Mouse (Mus musculus): ENCODE results near the gene Wnt2.

Wnt2 gene

DNA sequence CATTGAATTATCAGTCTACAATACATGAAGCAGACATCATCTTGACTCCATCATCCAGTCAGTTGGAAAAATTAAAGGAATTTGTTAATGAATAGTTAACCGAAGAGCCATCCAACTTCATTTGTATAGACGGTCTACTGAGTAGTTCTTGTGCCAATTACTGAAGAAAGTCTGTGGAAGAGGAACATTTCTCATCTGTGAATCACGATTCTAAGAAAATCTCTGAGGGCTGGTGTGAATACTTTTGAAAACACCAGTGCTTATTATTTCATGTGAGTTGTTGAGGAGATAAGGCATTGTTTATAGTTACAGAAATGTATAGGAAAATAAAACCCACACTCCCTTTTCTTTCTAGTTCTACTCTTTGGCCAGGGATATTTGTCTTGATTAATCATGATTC, 51.5 kb downstream of the Wnt2 start:
- DNase-seq (ENCODE audit: low read depth, low spot score): no peak

DNA sequence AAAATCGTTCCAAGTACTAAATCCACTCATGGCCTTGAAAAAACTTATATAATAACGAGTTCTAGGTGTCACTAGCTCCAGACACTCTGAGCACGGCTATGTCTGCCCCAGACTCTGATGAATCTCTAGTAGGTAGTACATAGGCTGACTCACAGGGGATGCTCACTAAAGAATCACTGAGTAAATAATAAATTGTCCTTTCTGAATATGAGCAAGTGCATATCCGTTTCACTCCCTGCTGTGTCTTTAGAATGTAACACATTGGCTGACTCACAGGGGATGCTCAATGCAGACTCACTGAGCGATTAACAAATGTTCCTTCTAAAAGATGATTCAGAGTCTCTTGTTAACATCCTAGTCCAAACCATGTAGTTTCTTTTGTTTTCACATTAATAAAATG, 52.1 kb downstream of the Wnt2 start:
- no peak for DNase-seq (ENCODE audit: low read depth, low spot score)

DNA sequence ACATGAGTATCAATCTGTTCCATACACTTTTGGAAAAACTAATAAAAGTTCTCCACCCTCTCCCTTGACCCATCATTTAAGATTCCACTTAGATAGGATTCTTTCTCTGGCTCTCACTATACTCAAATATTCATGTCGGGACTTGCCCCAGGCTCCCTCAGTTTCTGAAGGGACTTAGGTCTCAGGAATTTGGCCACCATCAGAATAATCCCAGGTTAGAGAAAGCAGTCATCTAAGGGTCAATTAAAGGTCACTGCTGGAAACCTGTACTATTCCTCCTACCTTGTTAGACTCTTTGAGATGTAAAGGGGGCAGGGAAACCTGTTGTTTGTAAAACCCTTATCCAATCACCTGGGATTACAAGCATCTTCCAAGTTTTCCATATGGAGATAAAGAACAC, 53.2 kb downstream of the Wnt2 start:
- DNase-seq (ENCODE audit: low read depth, low spot score): peak; percentile 53

DNA sequence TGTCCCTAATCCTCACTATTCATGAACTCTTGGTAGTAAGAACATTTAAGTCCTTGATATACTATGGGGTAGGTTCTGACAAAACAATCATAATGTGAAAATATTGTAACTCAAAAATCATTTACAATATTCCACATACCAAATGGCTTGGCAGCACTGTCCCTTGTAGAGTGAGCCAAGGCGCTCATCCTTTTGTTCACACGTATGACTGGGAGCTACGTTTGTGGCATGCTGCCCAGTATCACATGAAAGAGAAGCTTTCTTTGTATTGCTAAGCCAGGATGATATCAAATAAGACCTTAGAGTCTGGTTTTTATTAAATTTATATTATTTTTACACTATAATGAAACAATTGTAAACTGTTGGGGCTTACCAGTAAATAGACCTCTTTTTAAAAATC, 56.0 kb downstream of the Wnt2 start:
- DNase-seq (ENCODE audit: low read depth, low spot score): no peak

DNA sequence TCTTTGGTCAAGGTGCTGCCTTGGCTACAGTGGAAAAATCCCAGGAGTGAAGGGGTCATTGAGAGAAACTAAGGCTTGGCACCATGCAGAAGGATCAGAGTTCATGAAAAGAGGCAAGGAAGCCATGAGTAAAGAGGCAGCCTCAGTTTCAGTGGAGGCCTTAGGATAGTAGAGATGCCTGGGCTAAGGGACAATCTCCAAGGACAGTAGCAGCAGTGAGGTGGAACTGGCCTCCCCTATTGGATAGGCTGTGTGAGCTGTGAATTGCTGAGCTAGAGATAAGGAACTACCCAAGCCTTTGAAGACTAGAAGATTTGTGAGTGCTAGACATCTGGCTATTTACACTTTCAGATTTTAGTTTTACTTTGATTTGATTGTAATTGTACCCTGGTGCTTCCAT, 59.0 kb downstream of the Wnt2 start:
- no peak for DNase-seq (ENCODE audit: low read depth, low spot score)

DNA sequence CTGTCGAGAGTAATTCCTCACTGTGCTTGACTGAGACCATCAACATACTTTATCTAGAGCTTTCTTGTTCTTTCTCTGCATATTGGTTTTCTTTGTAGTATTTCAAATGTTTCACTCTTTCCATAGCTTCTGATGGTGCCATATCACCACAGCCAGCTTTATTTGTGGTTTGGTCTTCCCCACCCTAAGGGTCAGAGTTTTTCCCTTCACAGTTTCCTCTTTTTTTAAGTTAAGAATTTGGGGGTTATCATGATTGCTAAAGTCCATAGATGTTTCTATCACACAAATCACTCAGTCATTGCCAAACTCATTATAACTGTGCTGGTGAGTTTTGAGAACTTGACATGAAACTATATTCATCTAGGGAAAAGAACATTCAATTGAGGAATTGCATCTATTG, 60.6 kb downstream of the Wnt2 start:
- DNase-seq (ENCODE audit: low read depth, low spot score): no peak

DNA sequence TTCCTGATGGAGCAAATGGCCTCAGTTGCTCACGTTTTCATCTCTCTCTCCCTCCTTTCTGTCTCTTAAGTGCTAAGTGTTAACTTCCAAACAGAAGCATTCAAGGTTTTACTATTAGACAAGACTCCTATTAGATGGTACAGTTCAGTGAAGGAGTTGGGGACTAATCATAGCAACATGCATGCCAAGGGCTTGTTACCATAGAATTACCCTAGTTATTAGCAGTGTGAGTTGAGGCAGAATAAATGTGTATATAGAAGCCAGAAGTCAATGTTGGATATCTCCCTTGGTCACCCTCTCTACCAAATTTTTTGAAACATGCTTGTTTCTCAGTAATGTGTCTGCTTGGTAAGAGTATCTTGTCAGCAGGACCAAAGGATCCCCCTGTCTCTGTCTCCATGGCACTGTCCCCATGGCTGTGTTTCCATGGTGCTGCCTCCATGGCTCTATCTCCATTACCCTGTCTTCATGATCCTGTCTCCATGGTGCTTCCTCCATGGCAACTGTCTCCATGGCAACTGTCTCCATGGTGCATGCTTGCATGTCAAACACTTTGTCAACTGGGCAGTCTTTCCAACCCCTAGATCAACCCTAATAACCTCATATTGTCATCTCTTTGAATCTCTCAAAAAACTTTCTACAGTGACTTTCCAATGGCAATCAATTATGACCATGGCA, 61.8 kb downstream of the Wnt2 start:
- peak; percentile 9 for DNase-seq (ENCODE audit: low read depth, low spot score)

DNA sequence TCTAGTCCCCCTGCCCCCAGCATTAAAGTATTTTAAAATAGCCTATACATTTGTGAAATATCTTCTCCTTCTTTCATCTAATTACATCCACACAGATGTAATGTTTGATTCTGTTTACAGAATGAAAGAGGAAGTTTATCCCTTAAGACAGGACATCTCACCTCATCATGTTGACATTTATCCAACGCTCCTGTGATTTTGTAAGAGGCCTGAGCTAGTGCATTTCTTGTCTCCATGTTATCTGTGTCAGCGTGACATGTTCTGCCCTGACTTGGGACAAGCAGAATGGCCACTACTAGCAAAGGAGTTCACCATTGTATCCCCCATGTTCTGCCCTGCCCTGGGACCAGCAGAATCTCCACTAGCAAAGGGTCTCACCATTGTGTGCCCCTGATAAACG, 66.9 kb downstream of the Wnt2 start:
- no peak for DNase-seq (ENCODE audit: low read depth, low spot score)

DNA sequence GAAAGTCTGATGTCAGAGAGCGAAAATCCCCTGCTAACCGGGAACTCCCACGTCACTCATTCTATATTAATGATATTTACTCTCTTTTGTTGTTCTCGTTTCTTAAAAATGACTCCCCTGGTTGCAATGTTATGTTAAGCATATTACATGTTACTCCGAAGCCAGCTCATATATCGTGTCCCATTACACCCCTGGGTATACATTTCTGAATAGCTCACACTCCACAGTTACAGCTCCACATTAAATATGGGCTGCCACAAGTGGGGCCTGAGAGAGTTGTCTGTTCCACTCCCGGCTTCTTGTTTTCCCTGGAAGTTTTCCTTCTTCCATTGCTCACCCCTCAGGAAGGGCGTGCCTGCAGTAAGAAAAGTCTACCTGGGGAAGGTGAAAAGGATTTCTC, 78.6 kb downstream of the Wnt2 start:
- DNase-seq (ENCODE audit: low read depth, low spot score): no peak

DNA sequence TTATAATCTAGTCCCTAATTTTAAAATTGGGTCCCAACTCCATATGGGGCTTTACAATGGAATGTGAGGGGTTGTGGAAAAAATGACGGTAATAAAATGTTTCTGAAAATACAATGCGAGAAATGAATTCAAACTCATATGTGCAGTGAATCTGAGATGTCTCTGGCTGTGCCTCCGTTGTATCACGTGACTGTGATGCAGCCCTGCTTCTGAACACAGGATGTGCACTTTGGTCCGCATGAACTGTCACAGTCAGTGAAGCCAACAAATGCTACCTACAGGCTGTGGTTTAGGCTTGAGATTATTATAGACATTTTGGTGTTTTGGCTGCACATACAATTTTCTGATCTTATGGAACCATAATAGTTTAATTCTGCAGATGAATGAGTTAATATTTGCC, 81.3 kb downstream of the Wnt2 start:
- no peak for DNase-seq (ENCODE audit: low read depth, low spot score)

DNA sequence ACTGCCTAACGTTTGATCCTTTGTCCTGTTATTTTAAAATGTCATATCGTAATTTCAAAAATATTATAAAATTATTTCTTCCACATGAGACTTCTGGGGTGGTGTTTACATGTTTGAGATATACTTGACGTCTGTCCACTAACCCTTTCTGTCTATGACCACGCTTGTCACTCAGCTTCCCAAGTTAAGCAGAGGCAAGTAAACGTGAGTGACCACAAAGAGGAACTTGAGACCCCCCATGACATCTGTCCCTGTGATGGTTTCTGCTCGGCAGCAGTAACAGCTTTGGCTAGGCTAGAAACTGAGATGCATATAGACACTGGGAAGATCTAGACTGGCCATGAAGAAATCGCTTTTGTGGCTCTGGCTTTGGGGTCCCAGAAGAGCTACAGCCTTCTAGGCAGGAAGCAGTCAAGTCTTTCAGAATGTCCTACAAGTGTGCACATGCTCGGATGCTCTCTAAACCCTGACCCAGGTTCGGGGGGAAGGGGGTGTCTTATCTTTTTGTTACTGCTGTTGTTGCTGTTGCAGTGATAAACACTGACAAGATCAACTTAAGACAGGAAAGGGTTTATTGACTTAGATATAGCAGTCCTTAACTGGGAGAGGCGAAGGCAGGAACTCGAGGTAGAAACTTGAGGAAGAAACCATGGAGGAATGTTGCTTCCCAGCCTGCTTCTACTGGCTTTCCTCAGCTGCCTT, 83.1 kb downstream of the Wnt2 start:
- no peak for DNase-seq (ENCODE audit: low read depth, low spot score)

DNA sequence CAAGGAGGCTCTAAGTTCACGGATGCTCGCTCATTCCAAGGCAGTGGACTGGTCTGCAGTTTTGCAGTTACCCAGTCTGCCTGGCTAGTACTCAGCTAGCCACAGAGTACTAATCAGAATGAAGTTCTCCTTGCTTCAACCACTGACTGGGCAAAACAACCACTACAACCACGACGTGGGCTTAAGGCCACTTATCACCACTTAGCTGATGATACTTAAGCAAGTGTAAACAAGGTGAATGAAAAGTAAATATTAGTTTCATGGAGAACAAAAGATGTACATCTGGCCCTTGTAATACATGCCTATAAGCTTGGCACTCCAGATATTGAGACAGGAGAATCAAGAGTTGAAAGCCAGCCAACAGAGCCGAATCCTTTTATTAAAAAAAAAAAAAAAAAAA, 83.9 kb downstream of the Wnt2 start:
- no peak for DNase-seq (ENCODE audit: low read depth, low spot score)

DNA sequence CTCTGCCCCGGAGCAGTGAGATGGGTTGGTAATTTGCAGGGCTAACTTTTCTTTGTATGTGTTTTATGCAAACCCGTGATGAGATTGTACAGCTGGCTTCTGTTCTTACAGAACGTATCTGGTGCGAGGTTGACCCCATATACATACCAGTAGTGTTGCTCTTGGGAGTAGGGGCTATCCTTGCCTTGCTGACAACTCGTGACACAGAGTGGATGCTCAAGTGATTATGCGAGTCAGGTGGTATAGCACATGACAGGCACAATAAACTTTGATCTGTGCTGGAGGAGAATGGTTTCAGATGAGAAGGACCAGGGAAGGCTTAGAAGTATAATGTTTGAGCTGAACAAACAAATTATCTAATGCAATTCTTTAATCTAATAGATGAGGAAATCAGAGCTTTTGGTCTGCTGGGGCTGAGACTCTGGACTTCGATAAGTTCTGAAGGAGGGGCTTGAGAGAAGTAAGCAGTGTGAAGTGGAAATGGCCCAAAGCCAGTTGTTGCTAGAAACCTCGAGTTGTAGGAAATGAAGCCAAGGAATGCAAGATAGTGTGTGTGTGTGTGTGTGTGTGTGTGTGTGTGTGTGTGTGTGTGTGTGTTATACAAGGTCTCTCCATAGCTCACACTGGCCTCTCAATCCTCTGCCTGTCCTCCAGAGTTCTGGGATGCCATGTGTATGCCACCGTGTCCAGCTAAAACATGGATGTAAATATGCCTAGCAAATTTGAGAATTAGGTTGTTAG, 86.3 kb downstream of the Wnt2 start:
- DNase-seq (ENCODE audit: low read depth, low spot score): no peak

DNA sequence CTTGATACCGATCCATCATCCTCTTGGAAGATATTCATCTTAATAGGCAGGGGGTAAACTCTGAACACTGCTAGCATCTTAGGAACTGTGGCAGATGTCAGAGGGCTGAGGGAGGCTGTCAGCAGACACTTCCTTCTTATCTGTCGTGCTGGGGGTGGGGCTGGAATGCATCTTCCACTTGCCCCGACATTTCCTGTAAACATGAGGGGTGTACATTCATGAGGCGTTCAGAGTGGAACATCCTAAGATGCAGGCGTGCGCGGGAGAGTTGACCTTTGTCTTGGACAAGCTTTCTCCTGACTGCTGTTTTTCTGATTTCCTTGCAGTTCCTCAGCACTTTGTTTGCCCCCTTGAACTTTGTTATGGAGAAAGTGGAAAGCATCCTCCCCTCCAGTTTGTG, 88.0 kb downstream of the Wnt2 start:
- no peak for DNase-seq (ENCODE audit: low read depth, low spot score)

DNA sequence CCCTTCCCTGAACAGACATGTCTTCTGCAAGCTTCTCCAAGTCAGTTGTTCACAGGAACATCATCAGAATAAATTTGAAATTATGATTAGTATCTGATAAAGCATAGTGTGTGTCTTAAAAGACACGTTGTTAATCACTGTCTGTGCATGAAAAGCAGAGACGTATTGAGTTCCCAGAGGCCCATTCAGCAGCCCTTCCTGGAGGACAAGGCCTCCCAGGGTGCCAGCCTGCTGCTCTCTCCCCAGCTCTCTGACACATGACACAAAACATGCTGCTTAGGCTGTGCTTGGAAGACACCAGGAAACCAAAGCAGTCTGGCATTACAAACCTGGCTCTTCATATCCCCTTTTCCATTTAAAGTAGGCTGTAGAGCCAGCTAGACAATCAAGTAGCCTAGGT, 88.5 kb downstream of the Wnt2 start:
- no peak for DNase-seq (ENCODE audit: low read depth, low spot score)
